In the genomic region with DNA sequence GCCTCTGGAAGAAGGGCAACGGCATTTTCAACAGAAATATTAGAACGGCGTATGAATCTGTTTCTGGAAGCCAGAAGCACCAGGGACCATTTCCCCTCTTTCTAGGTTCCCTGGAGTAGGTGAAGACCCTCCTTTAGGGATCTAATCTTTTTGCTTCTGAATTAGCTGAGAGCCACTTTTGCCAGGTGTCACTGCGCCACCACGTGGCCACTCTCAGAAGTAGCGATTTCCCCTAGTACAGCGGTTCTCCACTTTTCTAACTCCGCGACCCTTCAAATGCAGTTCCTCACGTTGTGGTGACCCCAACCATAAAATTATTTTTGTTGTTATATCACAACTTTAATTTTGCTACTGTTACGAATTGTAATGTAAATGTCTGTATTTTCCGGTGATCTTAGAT, we compare ENCODE assay signal across 8 mouse cellular contexts.
DNase-seq lines count a peak whose midpoint lies in the region; ATAC-seq and TF ChIP-seq lines count a peak whose summit lies in the region.

No protein-coding gene starts in this region.

- no peaks in the 10 kb centered on the region for H3K9me3 ChIP-seq in forebrain, embryonic 16.5 days (ENCODE audit: control insufficient read depth, low read length)
- H3K9me3 ChIP-seq in limb, embryonic 13.5 days = no peaks in the 10 kb centered on the region
- no peaks in the 10 kb centered on the region for H3K9me3 ChIP-seq in neural tube, embryonic 11.5 days (ENCODE audit: control insufficient read depth, low read length)

- TF ChIP-seq CTCF in kidney, adult 2 months (conservative IDR thresholded peaks at IDR 0.05; ENCODE audit: insufficient read depth, insufficient read length, low read depth, low read length) = peak; percentile 80

- H3K27ac ChIP-seq in forebrain, embryonic 16.5 days (ENCODE audit: low read length) = no peak overlapping the region
- H3K27ac ChIP-seq in kidney, adult 2 months (ENCODE audit: insufficient read depth, low read depth, low read length) = no peak overlapping the region
- no peak overlapping the region for H3K27ac ChIP-seq in limb, embryonic 13.5 days
- H3K27ac ChIP-seq in neural tube, embryonic 11.5 days (ENCODE audit: low read depth, low read length) = no peak overlapping the region

- DNase-seq in heart, adult 8-10 months (ENCODE audit: low spot score) = peak; percentile 24
- DNase-seq in heart, postnatal 25 days (ENCODE audit: low spot score) = no peak
- DNase-seq in c-Kit-positive CD71-negative TER-119-negative erythroid progenitor cells, embryonic 14.5 days (ENCODE audit: low read depth) = peak; percentile 33
- peak; percentile 39 for DNase-seq in kidney, adult 2 months
- peak; percentile 74 for DNase-seq in neural tube, embryonic 11.5 days (ENCODE audit: low spot score)
- DNase-seq in testis, postnatal 14 days (ENCODE audit: low spot score) = peak; percentile 37

- no peaks in the 10 kb centered on the region for H3K36me3 ChIP-seq in forebrain, embryonic 16.5 days (ENCODE audit: control insufficient read depth, insufficient read depth)
- no peaks in the 10 kb centered on the region for H3K36me3 ChIP-seq in kidney, adult 2 months (ENCODE audit: control insufficient read depth, insufficient read depth, low read length)
- H3K36me3 ChIP-seq in limb, embryonic 13.5 days = no peaks in the 10 kb centered on the region
- H3K36me3 ChIP-seq in neural tube, embryonic 11.5 days (ENCODE audit: control insufficient read depth, insufficient read depth, low read length) = no peaks in the 10 kb centered on the region

- H3K9ac ChIP-seq in forebrain, embryonic 16.5 days (replicated peaks; ENCODE audit: low read depth, low read length) = no peak overlapping the region
- H3K9ac ChIP-seq in limb, embryonic 13.5 days = no peak overlapping the region
- no peak overlapping the region for H3K9ac ChIP-seq in neural tube, embryonic 11.5 days (ENCODE audit: low read length)

- no peaks in the 10 kb centered on the region for H3K27me3 ChIP-seq in forebrain, embryonic 16.5 days (replicated peaks; ENCODE audit: control insufficient read depth, insufficient read depth, low read length)
- H3K27me3 ChIP-seq in kidney, adult 2 months (replicated peaks; ENCODE audit: control insufficient read depth, insufficient read depth, low read length) = no peaks in the 10 kb centered on the region
- H3K27me3 ChIP-seq in limb, embryonic 13.5 days = no peaks in the 10 kb centered on the region; the same call in 1 of the 2 replicates
- no peaks in the 10 kb centered on the region for H3K27me3 ChIP-seq in neural tube, embryonic 11.5 days (ENCODE audit: control insufficient read depth, insufficient read depth, low read length)

- intact Hi-C loops in heart, postnatal 25 days (cut with DNase I) = loop anchor here (1.0 to 5.0 kb wide), 2 partner anchors 50 to 287 kb away; no protein-coding TSS in a partner anchor

- H3K4me3 ChIP-seq in forebrain, embryonic 16.5 days (replicated peaks; ENCODE audit: low read length) = no peak overlapping the region
- H3K4me3 ChIP-seq in kidney, adult 2 months (ENCODE audit: insufficient read depth, low read depth, low read length) = no peak overlapping the region
- no peak overlapping the region for H3K4me3 ChIP-seq in limb, embryonic 13.5 days
- no peak overlapping the region for H3K4me3 ChIP-seq in neural tube, embryonic 11.5 days (ENCODE audit: low read depth, low read length)

- TF ChIP-seq POLR2A in kidney, adult 2 months (IDR thresholded peaks at IDR 0.05; ENCODE audit: low read depth, low read length) = no peak

- 24% methylated on average over 12 of the region's 12 CpGs for WGBS in forebrain, embryonic 16.5 days
- 17% methylated on average over 12 of the region's 12 CpGs for WGBS in kidney, adult 2 months
- WGBS in limb, embryonic 13.5 days = 22% methylated on average over 12 of the region's 12 CpGs
- WGBS in neural tube, embryonic 11.5 days = 26% methylated on average over 12 of the region's 12 CpGs

- no peaks in the 10 kb centered on the region for H3K4me1 ChIP-seq in forebrain, embryonic 16.5 days (replicated peaks; ENCODE audit: control insufficient read depth, insufficient read depth, low read length)
- H3K4me1 ChIP-seq in kidney, adult 2 months (ENCODE audit: control insufficient read depth, insufficient read depth, low read length) = no peaks in the 10 kb centered on the region
- 0 out of 2 replicates have a peak, but pooled peaks cover 6% of the 10 kb centered on the region for H3K4me1 ChIP-seq in limb, embryonic 13.5 days
- H3K4me1 ChIP-seq in neural tube, embryonic 11.5 days (ENCODE audit: control insufficient read depth, insufficient read depth, low read length) = no peaks in the 10 kb centered on the region

- ATAC-seq in forebrain, embryonic 16.5 days = peak; percentile 68; the same call in 1 of the 2 replicates
- no peak for ATAC-seq in limb, embryonic 13.5 days (ENCODE audit: low FRiP score, low read depth)
- ATAC-seq in neural tube, embryonic 11.5 days (ENCODE audit: insufficient read depth, low FRiP score, low TSS enrichment) = peak; percentile 54; the same call in 1 of the 2 replicates

- H3K4me2 ChIP-seq in forebrain, embryonic 16.5 days (ENCODE audit: low read length) = no peak overlapping the region
- H3K4me2 ChIP-seq in limb, embryonic 13.5 days (replicated peaks) = peak overlapping the region; percentile 30; the same call in 1 of the 2 replicates
- H3K4me2 ChIP-seq in neural tube, embryonic 11.5 days (ENCODE audit: low read depth) = no peak overlapping the region
